Mouse (Mus musculus): ENCODE measurements around the gene Lrrc49. TPM values are rescaled to one million over a fixed set of nuclear protein-coding genes. Genes with fewer than 3 reads are reported as not detected.

Gene Lrrc49
- total RNA-seq, 4 experiments from 2014 or later: 54.6 to 70.3 (median 63.6) TPM

DNA sequence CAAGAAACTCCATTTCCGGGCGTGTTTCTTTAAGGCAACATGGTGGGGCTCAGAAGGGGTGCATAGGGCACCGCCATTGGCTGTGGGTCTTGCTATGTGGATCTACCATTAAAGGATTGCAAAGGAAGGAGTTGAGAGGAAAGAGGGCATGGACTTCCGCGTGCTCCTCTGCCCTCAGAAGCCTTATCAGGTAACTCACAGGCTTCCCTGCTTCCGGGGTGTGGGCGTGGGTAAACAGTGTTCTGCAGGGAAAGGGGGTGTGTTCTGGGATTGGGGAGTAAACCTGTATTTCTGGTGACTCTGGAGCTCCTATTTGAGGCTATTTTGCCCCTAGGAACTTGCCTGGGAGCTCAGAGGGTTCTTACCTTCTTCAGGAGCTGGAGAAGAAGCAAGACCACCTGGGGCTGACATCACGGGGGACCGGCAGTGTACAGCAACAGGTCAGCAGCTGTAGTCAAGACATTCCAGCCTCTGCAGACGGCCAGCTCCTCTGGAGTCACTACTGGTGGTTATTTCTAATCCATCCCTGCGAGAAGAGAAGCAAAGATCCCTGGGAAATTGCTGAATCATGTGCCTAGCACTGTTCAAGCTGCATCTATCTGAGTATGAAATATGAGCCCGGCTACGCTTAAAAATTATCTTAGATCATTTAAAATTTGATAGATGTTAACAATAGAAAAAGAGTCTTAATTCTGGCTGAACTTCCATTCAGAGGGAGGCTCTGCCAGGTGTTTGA, 142.4 kb downstream of the Lrrc49 start:
- DNase-seq (ENCODE audit: low spot score in 2 of 2): no peak

DNA sequence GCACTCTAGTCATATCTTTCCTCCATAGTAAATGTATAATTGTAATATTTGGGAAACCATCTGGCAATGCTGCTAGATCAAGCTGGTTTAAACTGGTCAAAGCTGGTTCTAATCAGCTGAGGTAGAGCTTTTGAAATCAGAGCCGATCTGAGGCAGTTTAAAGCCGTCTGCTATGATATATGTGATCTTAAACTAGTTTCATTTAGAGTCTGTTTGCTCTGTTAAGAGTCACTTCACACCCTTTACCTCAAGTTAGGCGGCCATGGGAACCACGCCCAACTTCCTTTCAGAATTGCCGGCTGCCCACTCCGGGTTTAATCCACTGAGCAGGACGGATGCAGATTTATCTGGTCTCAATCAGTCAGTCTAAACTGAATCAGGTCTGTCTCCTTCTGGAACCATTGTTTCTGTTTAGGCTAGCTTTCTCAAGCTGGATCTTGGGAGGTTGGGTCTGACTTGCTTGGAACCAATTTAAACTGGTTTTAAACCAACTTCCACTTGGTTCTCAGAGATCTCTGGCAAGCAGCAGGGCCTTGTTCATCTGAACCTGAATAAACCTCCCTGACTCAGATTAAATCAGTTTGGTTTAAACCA, 144.4 kb downstream of the Lrrc49 start:
- DNase-seq (ENCODE audit: low spot score in 2 of 2): no peak

DNA sequence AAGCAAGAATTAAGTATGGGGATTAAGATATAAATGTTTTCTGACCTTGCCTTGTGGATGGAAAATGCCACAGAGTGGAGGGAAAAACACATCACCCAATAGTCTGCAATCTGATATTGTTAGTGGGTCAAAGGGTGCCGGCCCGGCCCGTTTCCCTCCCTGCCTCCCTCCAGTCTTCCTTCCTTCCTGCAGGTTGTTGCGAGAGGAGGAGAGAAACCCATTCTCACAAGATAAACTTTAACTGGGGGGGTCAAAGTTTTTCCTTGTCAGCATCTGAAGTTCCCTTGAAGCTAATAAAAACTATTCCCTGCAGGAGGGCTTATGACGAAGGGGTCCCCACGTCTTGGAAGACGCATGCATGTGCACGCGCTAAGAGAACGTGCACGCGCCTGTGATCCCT, 157.6 kb downstream of the Lrrc49 start:
- DNase-seq (ENCODE audit: low spot score in 2 of 2): no peak

DNA sequence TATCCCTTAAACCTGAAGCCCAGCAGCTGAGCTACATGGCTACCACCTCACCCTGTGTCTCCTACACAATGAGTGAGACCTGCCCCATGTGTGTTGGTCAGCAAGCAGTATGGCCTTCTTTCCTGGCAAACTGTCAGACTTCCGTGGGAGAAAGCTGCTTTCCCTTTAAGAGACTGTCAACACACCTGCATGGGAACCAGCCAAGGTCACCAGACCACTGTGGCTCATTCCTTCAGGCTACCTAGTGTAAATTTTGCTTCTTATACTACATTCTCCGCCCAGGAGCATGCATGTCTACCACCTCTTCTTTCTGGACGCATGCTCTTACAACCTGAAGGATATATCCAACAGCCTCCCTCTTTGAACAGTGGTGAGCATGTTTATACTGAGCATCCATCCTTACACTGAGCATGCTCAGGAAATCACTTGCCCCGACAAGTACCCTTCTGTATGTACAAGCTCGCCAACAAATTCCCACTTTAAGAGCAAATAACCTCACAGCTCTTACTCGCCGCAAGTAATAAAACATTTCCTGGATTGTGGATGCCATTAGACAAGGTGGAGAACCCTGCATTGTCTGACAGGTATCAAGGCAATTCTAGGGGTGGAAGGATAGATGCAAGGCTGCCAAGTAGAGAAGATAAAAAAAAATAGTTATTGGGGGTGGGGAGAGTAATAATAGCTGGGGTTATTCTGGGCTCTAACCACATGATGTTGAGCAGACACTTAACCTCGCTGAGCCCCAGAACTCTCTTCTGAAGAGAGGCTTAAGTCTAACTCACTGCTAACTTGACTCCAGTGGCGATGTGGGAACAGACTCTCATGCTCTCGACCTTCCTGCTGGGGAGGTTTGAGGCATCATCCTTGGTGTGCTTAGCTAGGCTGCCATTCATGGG, 158.4 kb downstream of the Lrrc49 start:
- DNase-seq (ENCODE audit: low spot score in 2 of 2): no peak

DNA sequence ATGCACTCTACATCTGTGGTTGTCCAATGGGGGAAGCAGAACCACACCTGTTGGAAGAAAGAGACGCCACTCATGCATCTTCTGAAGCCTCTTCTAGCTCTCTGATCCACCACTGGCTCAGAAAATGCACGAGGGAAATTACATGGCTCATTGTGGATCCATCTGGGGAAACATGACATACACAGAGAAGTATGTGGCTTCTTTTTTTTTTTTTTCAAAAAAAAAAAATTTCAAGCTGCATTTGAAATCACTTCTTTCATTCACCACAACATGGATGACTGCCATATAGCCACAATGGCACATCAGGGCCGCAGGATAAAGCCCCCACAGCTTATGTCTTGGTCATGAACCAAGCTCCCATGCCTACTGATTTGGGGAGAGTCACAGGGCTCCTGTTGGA, 159.7 kb downstream of the Lrrc49 start:
- no peak for DNase-seq (ENCODE audit: low spot score in 2 of 2)

DNA sequence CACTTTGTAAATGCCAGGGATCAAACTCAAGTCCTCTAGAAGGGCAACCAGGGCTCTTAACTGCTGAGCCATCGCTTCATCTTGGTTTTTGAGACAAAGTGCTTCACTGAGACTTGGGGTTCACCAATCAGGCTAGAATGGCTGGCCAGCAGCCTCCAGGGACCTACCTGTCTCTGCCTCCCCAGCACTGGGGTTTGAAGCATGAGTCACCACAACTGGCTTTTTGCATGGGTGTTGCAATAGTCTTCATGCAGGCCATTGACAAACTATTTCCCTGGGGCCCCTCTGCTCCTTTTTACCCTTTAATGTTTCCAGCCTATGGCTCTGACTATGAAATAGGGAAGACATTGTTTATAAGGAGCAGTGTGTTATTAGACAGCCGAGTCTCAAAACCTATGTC, 160.1 kb downstream of the Lrrc49 start:
- DNase-seq (ENCODE audit: low spot score in 2 of 2): no peak

DNA sequence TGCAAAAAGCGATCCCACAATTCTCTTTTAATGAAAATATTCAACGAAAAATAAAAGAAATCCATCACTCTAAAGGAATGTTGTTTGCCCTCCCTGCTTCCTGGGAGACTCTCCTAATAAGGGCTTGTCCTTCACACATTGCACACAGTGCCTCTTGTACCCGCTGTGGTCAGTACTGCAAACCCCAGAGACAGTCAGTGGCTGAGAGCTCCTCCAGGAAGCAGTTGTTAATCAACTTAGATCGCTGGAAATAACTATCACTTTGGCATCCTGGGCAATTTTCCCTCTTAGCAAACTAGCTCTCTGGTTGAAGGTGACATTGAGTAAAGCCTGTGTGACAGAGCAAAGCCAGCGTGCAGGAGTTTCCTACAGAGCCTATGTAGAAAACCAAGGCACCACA, 160.9 kb downstream of the Lrrc49 start:
- no peak for DNase-seq (ENCODE audit: low spot score in 2 of 2)

DNA sequence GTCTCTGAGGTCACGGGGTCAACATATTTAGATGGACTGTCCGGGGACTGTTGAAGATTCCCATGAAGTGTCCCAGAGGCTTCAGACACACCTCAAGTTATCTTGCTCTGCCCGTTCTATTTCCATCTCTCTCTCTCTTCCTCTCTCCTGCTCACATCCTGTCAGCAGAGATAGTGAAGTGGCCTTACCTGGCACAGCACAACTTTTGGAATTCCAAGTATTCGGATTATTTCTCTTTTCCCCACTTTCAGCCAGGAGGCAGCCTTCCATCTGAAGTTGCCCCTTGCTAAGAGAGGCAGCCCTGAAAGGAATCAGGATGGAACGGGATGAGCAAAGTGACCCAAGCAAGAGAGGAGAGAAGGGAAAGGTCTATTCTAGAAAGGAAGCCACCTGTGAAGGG, 161.8 kb downstream of the Lrrc49 start:
- no peak for DNase-seq (ENCODE audit: low spot score in 2 of 2)

DNA sequence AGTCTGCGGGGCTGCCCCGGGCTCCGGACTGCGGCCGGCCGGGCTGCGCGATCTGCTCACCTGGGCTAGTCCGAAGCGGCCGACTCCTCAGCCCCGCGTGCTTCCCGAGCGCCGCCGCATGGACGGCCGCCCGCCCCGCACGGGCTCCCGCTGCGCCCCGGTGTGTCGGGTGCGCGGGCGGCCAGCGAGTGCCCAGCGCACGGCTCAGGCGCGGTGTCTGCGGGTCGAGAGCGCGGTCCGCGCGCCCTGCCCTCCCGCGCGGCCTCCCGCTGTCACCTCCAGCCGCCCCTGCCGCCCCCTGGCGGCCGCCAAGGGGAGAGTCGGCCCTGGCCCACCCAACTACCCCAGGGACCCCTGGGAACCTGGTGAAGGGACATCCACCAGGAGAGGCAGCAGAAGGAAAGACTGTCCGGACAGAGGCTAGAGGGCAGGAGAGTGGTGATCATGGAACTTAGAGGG, 166.1 kb downstream of the Lrrc49 start, which contains the start of gene Thsd4:
Thsd4 (minus strand) TSS at position 241 of the 459 bp plus-strand sequence.
- DNase-seq (ENCODE audit: low spot score in 2 of 2): no peak

DNA sequence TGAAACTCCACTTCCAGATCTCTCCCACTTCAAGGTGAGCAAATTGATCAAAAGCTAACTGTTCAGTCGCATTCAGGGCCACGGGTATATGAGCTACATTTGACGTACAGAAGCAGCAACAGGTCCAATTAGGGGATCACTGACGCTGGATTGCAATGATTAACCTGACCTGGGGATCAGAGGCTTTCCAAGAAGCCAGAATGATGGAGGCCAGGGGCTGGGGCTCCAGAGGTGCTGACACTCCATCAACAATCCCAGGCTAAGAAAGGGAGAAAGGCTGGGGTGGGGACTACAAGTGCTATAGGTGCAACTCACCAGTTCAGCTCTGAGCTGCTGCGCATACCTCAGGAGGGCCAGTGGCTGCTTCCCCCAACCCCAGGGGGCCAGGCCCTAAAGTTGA, 166.8 kb downstream of the Lrrc49 start:
- no peak for DNase-seq (ENCODE audit: low spot score in 2 of 2)

DNA sequence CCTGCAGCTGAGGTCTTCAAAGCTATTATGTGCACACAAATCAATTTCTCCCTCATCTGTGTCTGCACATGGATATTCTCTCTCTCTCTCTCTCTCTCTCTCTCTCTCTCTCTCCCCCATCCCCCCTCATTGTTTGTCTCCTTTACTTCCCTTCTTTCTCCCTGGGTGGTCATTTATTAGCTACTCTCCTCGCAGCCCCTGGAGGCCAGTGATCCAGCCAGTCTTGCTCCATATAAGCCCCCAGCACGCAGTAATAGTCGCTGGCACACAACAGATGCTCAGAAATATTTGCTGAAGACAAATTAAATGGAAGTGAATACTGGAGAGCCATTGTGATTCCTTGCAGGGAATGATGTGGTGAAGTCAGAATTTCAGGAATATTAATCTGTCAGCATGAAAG, 168.4 kb downstream of the Lrrc49 start:
- no peak for DNase-seq (ENCODE audit: low spot score in 2 of 2)

Other genes starting within 250 kb of the Lrrc49 start
- gene Thsd4, start 166.1 kb downstream of the Lrrc49 start, total RNA-seq (2022): 10 to 100 TPM; 15.8 to 22.3 (median 19.2) TPM
- gene Larp6, start 24.8 kb upstream of the Lrrc49 start, total RNA-seq (2022): 10 to 100 TPM; 37.2 to 41.6 (median 39.2) TPM
- 1 to 10 TPM; 6.3 to 9.2 (median 7.9) TPM for gene Uaca, start 106.4 kb upstream of the Lrrc49 start, total RNA-seq (2022)

All from layer of hippocampus, adult 8-10 months (tissue).